Mouse (Mus musculus) hindbrain, postnatal 0 days (tissue): Measurements from ENCODE around the gene Slc25a3. TPM values are rescaled to one million over a fixed set of nuclear protein-coding genes. Genes with fewer than 3 reads are reported as not detected.

Experiments used
- ATAC-seq: fragments of 200-750 bp; cut with Nextera tagmentation; 2 replicates; pipeline ENCODE4 v1.8.0; 2017; ENCODE audit warnings: mild to moderate bottlenecking, moderate TSS enrichment, moderate library complexity
- DNase-seq: peaks from one replicate; pipeline ENCODE4 v3.0.0-alpha.2; 2015; ENCODE audit warnings: low spot score
- H3K27ac ChIP-seq: fragments of 300-500 bp; sonication (generic); 2 replicates; pipeline ENCODE4 v1.5.1; 2014; ENCODE audit warnings: mild to moderate bottlenecking
- H3K27me3 ChIP-seq: fragments of 300-500 bp; sonication (generic); 2 replicates; pipeline ENCODE4 v1.6.1; 2014; ENCODE audit warnings: low read length, mixed read lengths; ENCODE audit not compliant: insufficient read depth
- H3K36me3 ChIP-seq: fragments of 300-500 bp; sonication (generic); 2 replicates; pipeline ENCODE4 v1.6.1; 2014; ENCODE audit warnings: low read length, mixed read lengths; ENCODE audit not compliant: insufficient read depth
- H3K4me1 ChIP-seq: fragments of 300-500 bp; sonication (generic); 2 replicates; pipeline ENCODE4 v1.6.1; 2014; ENCODE audit warnings: antibody characterized with exemption, low read length, mixed read lengths; ENCODE audit not compliant: insufficient read depth
- H3K4me2 ChIP-seq: fragments of 300-500 bp; sonication (generic); 2 replicates; pipeline ENCODE4 v1.6.1; 2014; ENCODE audit warnings: low read depth, mild to moderate bottlenecking, low read length, moderate library complexity, mixed read lengths
- H3K4me3 ChIP-seq: fragments of 300-500 bp; sonication (generic); 2 replicates; pipeline ENCODE4 v1.5.1; 2014; ENCODE audit warnings: low read length
- H3K9ac ChIP-seq: fragments of 300-500 bp; sonication (generic); replicated peaks from 2 replicates; pipeline ENCODE4 v1.6.1; 2014; ENCODE audit warnings: mild to moderate bottlenecking, low read length, moderate library complexity, mixed read lengths
- H3K9me3 ChIP-seq: fragments of 300-500 bp; sonication (generic); 2 replicates; pipeline ENCODE4 v1.6.1; 2016; ENCODE audit warnings: low read length, mixed read lengths
- CTCF ChIP-seq: IDR thresholded peaks from 2 replicates; pipeline ENCODE4 v1.5.1; 2016; ENCODE audit warnings: antibody characterized with exemption, control low read depth, low read depth
- WGBS: fragments of 180-500 bp; shearing (Covaris S2); extraction: QIAGEN DNeasy Blood & Tissue Kit; methylation state at CpG from one replicate; pipeline ENCODE4 v1.1.7; 2014; 5-methylcytosine and 5-hydroxymethylcytosine counted together
- polyA plus RNA-seq: library from polyadenylated mRNA; unstranded; fragments of >200 nt; fragmentation: Nextera tagmentation; extraction: Ambion mirVana; gene quantifications from 2 replicates; pipeline ENCODE4 v1.2.1, GENCODE M21; 2015
- total RNA-seq: library from RNA; depleted of rRNA; stranded (reverse); fragments of >200 nt; gene quantifications from 2 replicates; pipeline ENCODE4 v1.2.3, GENCODE M21; 2014

Gene Slc25a3
- total and polyA plus RNA-seq, 2 experiments from 2014 or later = 451 to 736 TPM

DNA sequence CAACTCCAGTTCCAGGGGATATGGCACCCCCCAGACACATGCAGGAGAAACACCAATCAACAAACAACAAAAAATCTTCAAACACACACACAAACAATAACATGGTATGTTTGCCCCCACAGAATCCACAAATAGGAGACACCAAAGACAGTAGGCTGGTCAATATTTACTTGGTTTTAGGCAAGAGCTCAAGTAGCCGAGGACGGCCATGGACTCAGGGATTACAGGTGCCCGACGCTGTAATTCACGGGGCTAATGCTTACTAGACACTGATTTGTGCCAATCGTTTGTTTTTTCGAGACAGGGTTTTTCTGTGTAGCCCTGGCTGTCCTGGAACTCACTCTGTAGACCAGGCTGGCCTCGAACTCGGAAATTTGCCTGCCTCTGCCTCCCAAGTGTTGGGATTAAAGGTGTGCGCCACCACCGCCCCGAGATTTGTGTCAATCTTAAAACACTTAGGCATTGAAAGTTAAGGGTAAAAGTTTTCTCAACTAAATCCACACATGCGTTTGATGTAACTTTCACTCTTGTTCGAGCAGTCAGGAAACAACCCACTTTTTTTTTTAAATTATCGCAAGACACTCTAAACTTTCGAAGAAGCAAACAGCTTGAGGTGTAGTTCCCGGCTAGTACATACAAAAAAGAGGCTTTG lies 45.7 kb upstream of the Slc25a3 start:
- WGBS = 35% methylated on average over 17 of the region's 17 CpGs
- no peak overlapping the region for H3K9ac ChIP-seq
- DNase-seq = no peak

DNA sequence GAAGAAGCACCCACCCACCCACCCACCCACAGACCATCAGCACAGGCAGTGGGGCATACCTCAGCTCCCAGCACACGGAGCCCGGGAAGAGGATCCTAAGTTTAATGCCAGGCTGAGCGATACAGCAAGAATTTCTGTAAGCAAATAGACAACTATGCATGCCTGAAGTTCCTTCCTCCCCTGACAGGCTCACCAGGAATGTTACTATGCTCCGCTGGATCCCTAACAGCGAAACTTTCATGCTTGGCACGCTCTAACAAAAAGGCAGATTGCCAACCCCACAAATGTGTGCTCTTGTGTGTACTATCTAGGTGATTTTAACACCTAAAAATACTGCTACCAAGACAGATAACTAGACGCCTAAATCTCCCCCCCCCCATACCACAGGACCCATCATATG lies 43.5 kb upstream of the Slc25a3 start:
- no peak overlapping the region for H3K9ac ChIP-seq
- H3K4me1 ChIP-seq = peaks cover 4% of the 10 kb centered on the region
- H3K27ac ChIP-seq = no peak overlapping the region
- 37% methylated on average over 7 of the region's 7 CpGs for WGBS
- no peaks in the 10 kb centered on the region for H3K9me3 ChIP-seq
- no peak for TF ChIP-seq CTCF
- DNase-seq = peak; percentile 44
- H3K4me2 ChIP-seq = peak overlapping the region; percentile 36; the same call in 1 of the 2 replicates
- H3K36me3 ChIP-seq = peaks cover 17% of the 10 kb centered on the region
- H3K4me3 ChIP-seq = no peak overlapping the region
- H3K27me3 ChIP-seq = no peaks in the 10 kb centered on the region
- no peak for ATAC-seq

More for the DNA sequence above, 45.7 kb upstream of the Slc25a3 start:
- peaks cover 4% of the 10 kb centered on the region for H3K4me1 ChIP-seq
- 0 out of 2 replicates have a peak, but pooled peaks cover 3% of the 10 kb centered on the region for H3K36me3 ChIP-seq
- no peak for TF ChIP-seq CTCF
- peak overlapping the region; percentile 84 for H3K4me2 ChIP-seq
- H3K27me3 ChIP-seq = no peaks in the 10 kb centered on the region
- no peaks in the 10 kb centered on the region for H3K9me3 ChIP-seq
- H3K4me3 ChIP-seq = peak overlapping the region; percentile 96
- no peak for ATAC-seq
- no peak overlapping the region for H3K27ac ChIP-seq

DNA sequence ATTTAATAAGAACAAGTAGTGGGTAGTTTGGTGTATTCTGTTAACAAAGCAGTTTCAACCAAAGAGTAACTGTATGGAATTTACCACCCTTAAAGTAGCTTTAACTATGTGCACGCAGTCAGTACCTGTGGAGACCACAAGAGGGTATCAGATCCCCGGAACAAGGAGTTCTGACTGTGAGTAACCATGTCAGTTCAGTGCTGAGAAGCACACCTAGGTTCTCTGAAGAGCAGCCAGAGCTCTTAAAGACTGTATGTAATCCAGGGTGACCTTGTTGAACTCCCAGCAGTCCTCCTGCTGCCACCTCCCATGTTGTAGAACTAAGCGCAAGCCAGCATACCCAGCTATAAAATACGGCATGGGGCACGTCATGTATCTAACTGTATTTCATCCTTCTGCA lies 43.0 kb upstream of the Slc25a3 start:
- Histone ChIP-seq H3K4me3 (no peak overlapping the region), H3K9me3 (no peaks in the 10 kb centered on the region), H3K4me2 (peak overlapping the region; percentile 36; the same call in 1 of the 2 replicates), H3K27me3 (no peaks in the 10 kb centered on the region), H3K36me3 (peaks cover 21% of the 10 kb centered on the region), H3K9ac (no peak overlapping the region), H3K4me1 (peaks cover 4% of the 10 kb centered on the region), H3K27ac (no peak overlapping the region)
- ATAC-seq (no peak), DNase-seq (peak; percentile 71)
- 54% methylated on average over 5 of the region's 5 CpGs for WGBS
- TF ChIP-seq CTCF = peak; percentile 79

DNA sequence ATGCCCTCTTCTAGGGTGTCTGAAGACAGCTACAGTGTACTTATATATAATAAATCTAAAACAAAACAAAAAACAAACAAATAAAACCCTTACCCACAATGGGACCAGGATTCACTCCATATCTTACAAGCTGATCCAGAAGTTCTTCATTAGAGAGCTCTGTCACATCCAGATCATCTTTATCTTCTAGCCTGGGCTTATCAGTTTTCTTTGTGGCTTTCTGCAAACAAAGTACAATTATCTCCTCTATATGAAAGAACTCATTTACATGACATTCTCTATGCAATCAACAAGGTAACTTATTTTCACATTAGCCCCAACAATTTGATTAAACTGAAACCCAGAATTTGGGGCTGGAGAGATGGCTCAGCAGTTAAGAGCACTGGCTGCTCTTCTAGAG lies 42.0 kb upstream of the Slc25a3 start:
- DNase-seq (no peak), ATAC-seq (no peak)
- Histone ChIP-seq H3K4me1 (peaks cover 4% of the 10 kb centered on the region), H3K9ac (no peak overlapping the region), H3K36me3 (peaks cover 32% of the 10 kb centered on the region), H3K27ac (no peak overlapping the region), H3K4me2 (no peak overlapping the region), H3K4me3 (no peak overlapping the region), H3K9me3 (no peaks in the 10 kb centered on the region), H3K27me3 (no peaks in the 10 kb centered on the region)
- no peak for TF ChIP-seq CTCF

DNA sequence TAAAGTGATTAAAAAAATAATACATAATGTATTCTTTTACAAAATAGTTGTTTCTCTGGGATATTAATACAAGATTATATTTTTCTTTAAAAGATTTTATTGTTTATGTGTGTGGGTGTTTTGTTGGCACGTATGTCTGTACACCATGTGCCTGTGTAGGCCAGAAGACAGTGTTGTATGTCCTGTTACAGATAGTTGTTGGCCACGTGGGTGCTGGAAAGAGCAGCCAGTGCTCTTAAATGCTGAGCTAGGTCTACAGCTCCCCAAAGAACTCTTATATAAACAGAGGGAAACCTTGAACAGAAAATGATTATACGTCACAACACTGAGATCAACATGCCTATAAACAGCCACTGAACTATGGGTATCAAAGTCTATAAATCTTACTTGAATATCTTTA lies 40.6 kb upstream of the Slc25a3 start:
- H3K9me3 ChIP-seq = no peaks in the 10 kb centered on the region
- peaks cover 4% of the 10 kb centered on the region for H3K4me1 ChIP-seq
- H3K27me3 ChIP-seq = no peaks in the 10 kb centered on the region
- H3K4me3 ChIP-seq = no peak overlapping the region
- H3K9ac ChIP-seq = no peak overlapping the region
- no peak overlapping the region for H3K4me2 ChIP-seq
- no peak overlapping the region for H3K27ac ChIP-seq
- peaks cover 39% of the 10 kb centered on the region for H3K36me3 ChIP-seq
- no peak for ATAC-seq
- TF ChIP-seq CTCF = no peak
- 85% methylated on average over 3 of the region's 3 CpGs for WGBS
- no peak for DNase-seq

DNA sequence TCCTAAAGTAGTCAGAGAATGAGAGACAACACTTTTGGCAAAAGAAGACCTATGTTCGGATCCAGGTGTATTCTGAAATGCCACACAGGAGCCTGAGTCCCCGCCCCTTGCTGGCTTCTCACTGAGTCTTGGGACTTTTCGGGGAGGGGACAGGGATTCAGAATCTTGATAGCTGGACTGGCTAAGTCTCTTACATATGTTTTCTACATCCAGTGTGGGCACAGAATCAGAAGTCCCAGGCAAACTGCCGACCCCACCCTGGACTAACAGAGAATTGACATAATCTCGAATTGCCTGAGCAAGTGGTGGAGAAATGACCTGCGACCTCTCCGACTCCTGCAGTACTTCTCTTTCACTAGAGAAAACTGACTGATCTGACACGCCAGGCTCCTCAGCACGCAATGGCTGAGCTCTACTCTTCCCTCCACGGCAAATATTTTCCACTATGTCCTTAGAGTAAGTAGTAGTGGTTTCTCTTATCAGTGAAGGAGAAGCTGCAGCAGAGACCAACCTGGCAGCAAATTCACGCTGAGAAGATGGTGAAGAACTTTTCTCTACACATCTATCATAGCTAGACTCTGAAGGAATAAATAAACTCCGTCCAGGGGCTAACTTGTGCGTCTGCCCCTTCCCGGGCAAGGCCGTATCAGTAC lies 38.8 kb upstream of the Slc25a3 start:
- Histone ChIP-seq H3K4me2 (no peak overlapping the region), H3K4me1 (no peaks in the 10 kb centered on the region), H3K9me3 (no peaks in the 10 kb centered on the region), H3K27me3 (no peaks in the 10 kb centered on the region), H3K27ac (no peak overlapping the region), H3K36me3 (peaks cover 43% of the 10 kb centered on the region), H3K9ac (no peak overlapping the region), H3K4me3 (no peak overlapping the region)
- WGBS = 90% methylated on average over 15 of the region's 15 CpGs
- no peak for TF ChIP-seq CTCF
- no peak for DNase-seq
- no peak for ATAC-seq

DNA sequence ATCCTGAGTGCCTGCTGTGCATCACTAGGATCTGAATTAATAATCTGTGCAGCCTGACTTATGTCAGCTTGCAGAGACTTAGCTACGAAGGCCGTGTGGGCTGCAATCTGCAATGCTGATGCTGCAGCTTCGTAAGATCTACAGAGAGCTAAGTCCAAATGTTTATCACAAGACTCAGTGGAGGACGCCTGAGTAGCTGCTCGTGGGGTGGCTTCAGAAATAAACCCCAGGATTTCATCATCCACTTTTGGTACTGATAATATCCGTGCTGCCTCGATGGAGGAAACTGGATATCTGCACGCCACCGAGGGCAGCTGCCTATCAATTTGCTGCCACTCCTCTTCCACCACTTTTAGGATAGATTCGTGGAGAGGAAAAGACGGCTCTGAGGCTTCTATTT lies 38.2 kb upstream of the Slc25a3 start:
- H3K36me3 ChIP-seq = peaks cover 43% of the 10 kb centered on the region
- ATAC-seq (no peak), DNase-seq (no peak)
- no peaks in the 10 kb centered on the region for H3K4me1 ChIP-seq
- H3K9me3 ChIP-seq = no peaks in the 10 kb centered on the region
- TF ChIP-seq CTCF = no peak
- no peak overlapping the region for H3K9ac ChIP-seq
- H3K4me2 ChIP-seq = no peak overlapping the region
- no peak overlapping the region for H3K4me3 ChIP-seq
- no peaks in the 10 kb centered on the region for H3K27me3 ChIP-seq
- no peak overlapping the region for H3K27ac ChIP-seq
- WGBS = 86% methylated on average over 11 of the region's 11 CpGs
